Mouse (Mus musculus) G1E-ER4 (cell line): ENCODE measurements around the gene Macf1. TPM values are rescaled to one million over a fixed set of nuclear protein-coding genes. Genes with fewer than 3 reads are reported as not detected.

ENCODE experiments used
- GATA1 ChIP-seq: IDR thresholded peaks from one replicate; pipeline ENCODE4 v1.8.0; 2012; ENCODE audit warnings: low read length, inconsistent platforms
- polyA plus RNA-seq: library from polyadenylated mRNA; stranded (reverse); fragments of >175 nt; gene quantifications from 2 replicates; pipeline ENCODE4 v1.2.3, GENCODE M21; 2012

Gene Macf1
- polyA plus RNA-seq, 1 experiment, result 55.4 TPM

DNA sequence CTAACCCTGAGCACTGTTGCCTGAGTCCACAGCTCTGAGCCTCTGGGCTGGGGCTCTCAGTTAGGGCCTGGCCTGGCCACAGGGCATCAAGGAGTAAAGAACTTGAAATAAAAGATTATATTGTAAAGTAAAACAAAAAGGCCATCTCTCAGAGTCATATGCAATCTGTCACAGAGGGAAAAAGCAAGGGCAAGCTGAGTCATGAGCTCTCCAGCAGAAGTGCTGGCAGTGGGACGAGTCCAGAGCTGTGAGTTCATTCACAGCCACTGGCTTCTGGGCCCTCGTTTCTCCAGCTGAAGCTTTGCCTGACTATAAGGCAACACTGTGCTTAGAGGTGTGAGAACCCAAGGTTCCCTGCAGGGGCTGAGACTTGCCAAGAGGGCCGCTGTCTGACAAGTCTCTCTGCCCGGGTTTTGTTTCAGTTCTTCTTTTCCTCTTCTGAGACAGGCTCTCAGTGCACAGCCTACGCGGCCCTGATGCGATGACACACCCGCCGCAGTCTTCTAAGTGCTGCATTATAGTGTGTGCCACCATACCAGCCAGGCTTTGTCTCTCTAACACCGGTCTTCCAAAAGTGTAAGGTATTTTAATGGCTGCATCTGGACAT lies 330.8 kb downstream of the Macf1 start:
- TF ChIP-seq GATA1, result no peak

DNA sequence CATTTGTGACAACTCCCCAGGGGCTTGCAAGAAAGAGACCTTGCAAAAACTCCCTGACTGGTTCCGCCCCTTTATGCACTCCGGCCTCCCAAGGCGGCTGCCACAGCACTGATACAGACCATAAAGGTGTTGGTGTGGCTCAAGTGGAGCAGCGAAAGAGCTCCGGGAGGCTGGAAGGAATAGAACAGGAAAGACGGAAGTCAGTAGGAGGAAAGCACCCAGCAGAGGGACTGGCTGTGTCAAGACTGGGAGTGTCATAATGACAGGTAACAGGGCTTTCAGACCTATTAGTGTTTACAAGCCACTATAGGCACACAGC lies 340.7 kb downstream of the Macf1 start:
- TF ChIP-seq GATA1, result no peak

DNA sequence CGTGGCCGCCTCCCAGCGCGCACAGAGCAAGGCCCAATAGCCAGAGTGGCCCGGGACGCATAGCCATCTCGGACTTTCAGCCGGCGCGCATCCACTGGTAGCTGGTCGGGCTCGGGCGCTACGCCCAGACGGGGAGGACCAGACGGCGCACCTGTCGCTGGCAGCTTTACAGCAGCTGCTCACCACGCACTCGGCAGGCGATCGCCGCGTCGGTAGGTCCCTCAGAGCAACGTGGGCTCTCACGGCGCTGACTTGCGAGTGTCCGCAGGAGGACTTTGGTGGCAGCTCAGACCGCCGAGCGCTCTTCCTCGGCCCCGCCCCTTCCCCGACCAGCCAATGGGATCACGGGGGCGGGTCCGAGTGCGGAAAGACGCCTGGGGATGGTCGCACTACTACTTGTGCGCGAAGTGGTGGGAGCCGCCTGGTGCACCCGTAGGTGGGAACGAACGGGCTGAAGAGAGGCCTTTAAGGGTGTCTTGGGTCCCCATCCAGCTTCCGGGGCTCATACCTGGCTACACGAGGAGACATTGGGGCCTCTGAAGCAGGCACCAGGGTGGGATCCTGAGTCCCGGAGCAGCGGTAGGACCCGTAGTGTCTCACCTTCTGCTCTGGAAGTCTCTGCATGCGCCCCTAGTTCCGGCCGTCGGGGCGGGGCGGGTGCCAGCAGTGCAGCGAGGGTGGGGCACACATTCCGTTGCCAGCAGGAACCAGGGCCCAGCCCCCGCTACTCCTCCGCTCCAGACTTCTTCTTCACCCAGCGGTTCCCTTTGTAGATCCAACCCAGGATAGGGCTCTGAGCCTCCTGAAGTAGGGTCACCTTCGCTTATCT lies 341.3 kb downstream of the Macf1 start, which contains the start of gene Bmp8a:
Gene Bmp8a (minus strand): TSS at position 611 of the 829 bp plus-strand sequence.
- TF ChIP-seq GATA1, result no peak

DNA sequence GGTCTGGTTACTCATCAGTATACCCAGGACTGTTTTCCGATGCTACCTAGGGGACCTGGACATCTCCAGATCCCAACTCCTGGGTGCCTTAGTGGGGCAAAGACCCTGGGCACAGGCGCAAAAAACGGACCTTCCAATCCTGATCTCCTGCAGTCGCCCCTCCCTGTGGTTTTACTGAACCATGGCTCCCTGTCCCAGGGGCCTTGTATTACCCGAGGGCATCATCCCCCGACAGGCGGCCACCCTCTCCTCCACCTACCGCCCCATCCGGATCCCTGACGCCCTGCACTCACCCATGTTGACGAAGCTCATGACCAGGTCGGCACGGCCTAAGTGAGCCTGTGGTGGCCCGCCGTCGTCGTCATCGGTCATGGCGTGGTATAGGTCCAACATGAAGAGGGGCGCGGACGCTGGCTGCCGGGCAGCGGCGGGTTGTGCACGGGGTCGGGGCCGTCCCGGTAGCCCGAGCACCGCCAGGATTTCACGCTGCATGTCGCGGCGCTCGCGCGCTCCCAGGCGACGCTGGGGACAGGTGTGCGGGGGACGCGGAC lies 342.0 kb downstream of the Macf1 start:
- no peak for TF ChIP-seq GATA1

DNA sequence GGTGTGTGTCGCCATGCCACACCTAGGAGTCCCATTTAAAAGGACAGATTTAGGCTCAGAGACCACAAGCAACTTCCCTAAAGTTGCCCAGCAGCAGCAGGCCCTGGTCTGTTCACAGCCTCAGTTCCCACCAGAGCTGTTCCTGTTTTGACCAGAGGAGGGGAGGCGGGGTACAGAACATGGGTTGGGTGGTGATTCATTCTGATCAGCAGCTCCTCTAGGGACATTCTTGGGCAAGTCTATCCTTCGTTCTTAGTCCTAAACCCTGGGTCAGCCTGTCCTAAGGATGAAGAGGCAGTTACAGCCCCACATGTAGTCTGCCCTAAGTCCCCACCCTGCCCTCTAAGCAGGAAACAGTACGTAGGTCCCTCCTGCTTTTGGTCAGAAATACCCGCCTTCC lies 343.9 kb downstream of the Macf1 start:
- no peak for TF ChIP-seq GATA1

DNA sequence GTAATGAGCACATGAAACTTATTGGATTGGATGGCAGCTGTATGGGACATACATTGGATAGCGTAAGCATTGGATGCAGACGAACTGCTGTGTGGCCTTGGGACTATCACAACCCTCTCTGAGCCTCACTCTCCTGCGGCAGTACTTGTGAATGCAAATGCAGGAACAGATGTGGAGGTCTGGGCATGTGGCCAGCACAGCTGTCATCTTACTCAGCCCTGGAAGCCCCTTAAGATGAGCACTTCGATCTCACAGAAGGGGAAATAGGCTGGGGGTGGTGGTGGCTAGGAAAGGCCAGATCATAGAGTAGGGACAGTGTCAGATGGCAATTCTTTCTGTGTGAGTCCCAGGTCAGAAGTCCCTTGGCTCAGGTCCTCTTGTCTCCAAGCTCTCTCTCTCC lies 346.5 kb downstream of the Macf1 start:
- no peak for TF ChIP-seq GATA1

DNA sequence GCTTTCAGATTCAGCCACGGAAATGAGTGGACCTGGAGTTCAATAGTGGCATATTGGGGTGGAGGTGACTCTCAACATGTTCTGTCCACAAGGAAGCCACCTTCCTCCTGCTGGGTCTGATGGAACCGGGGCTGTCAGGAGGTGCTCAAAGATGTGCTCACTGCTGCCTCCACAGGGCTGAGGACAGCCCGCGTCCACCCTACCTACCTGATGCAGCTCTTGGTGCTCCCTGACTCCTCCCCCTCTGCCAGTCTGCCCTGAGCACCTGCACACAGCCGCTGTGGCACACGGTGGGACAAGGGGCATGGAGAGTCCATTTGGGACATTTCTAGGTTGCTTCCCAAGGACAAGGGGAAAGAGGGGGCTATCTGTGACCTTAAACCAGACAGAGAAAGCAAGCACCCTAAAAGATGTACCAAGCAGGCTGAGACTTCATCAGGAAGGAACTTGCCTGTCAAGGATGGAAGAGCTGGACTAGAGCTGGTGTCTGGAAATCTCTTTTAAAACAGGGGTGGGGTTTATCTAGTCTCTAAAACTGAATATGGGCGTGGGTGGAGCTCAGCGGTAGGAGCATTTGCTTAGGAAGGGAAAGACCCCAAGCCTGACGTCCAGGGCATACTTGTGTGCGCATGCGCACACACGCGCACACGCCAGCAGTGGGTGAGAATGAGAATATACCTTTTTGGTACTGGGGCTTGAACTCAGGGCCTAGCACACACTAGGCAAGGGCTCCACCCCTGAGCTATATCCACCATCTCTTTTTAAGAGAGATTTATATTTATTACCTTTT lies 348.2 kb downstream of the Macf1 start:
- TF ChIP-seq GATA1, result no peak

DNA sequence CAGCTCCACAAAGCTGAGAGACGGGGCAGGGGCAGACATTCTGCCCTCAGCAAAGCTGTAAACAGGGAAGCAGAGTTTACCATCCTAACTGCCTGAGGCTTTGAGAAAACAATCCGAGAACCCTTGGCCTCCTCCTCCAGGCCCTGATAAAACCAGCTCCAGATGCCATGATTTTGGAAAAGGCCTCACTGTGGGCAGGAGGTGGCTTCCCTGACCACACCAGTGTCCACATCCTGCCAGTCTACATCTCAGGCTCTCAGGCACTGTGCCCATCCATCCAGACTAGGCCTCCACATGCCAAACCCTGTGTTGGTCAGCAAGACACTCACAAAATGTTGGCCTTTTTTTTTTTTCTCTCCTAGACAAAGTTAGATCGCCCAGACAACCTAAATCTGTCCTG lies 350.0 kb downstream of the Macf1 start:
- TF ChIP-seq GATA1, result no peak

DNA sequence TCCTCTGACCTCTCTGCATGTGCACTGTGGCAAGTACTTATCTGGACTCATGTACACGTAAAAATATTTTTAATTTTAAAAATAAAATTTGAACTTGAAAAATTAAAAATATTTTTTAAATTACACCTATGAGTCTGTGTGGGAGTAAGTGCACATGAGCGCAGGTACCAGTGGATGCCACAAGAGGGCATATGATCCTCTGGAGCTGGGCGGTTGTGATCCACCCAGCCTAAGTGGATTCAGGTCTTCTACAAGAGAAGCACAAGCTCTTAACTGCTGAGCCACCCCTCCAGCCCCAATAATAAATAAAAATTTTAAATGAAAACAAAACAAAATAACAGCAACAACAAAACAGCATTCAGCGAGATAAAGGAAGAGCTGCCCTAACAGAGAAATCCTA lies 351.0 kb downstream of the Macf1 start:
- no peak for TF ChIP-seq GATA1

DNA sequence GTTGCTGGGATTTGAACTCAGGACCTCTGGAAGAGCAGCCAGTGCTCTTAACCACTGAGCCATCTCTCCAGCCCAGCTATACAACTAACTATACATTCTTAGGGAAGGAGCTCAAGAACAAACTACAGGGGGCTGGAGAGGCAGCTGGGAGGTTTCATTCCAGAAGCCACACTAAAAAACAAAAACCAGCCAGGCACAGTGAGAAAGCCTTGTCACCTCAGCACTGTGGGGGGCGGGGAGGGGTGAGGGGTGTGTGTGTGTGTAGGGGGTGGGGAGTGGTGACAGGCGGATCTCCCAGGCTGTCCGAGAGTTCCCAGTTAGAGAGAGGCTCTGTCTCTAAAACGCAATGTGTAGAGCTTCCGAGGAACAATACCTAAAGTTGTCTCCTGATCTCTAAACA lies 352.8 kb downstream of the Macf1 start:
- no peak for TF ChIP-seq GATA1

DNA sequence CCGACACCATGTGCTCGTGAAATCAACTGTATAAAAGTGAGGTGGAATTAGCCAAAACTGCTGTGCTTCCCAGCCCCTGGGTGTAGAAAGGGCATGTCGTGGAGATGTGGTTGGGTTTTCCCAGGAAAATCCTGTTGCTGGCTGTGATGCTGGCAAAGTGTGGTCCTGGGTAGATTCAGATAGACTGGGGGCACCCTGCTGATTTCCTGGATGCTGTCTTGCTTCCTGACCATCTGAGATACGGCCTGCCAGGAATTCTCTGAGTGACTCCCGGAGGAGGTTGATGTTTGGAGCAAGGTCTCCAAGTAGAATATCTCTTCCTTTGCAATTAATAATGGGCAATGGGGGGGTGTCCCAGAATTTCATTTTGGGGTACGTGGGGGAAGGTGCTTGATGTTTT lies 355.2 kb downstream of the Macf1 start:
- TF ChIP-seq GATA1, result no peak

DNA sequence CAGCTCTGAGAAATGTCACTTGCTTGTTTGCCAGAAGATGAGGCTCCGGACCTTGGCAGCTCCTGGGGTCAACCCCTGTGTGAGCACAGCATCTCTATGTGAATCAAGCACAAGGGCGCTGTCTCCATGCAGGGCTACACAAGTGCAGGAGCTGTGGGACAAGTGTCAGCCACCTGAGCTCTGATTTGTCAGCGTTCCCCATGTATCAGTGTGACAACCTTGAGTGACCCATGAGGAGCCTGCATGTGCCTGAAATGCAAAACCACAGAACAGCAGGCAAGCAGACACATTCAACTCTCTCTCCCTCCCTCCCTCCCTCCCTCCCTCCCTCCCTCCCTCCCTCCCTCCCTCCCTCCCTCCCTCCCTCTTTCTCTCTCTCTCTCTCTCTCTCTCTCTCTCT lies 356.5 kb downstream of the Macf1 start:
- TF ChIP-seq GATA1, result no peak

DNA sequence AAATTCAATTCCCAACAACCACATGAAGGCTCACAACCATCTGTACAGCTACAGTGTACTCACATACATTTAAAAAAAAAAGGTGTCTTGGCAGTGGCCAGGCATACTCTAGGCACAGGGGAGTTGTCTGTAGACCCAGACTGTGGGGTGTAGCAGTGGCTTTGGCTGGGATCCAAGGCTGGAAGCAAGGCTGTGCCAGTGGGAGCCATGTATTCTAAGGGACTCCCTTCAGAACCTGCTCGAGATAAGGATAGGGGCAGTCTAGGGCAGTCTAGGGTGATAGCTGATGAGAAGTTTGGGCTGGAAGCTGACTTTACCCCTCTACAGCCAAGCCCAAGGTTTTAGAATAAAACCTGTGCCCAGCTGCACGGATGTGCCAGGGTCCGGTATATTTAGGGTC lies 358.1 kb downstream of the Macf1 start:
- no peak for TF ChIP-seq GATA1

DNA sequence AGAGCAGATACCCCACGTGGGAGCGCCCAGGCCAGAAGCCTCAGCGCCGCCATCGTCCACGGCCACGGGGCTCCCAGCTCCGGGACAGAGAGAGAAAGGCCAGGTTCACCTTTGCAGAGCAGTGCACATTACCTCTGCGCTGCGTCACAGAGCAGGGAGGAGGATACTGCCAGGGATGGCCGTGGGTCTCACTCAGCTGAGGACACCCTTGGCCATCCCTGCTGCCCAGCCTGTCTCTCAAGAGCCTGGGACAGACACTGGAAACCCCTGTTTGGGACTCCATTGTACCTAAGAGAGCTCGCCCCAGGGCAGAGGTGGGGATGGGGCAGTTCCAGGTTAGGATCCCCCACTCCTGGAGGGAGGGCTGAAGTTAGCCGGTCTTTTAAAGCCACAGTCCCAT lies 360.6 kb downstream of the Macf1 start, which contains the start of gene Oxct2a:
Gene Oxct2a (minus strand): TSS at position 101 of the 400 bp plus-strand sequence.
- no peak for TF ChIP-seq GATA1

DNA sequence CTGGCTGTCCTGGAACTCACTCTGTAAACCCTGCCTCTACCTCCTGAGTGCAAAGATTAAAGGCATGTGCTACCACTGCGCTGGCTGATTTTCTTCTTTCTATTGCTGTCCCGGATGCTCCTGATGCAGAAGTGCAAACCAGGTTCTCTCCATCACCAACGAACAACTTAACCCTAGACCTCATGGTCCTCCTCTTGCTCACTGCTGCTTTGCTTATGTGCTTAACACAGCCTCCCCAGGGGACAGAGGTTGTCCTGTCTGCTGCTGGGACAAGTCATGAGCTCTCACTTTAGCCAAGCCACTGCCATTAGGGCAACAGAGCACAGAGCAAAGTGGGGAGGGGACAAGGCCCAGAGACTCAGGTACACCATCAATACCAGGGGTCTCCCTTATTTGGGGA lies 369.7 kb downstream of the Macf1 start:
- no peak for TF ChIP-seq GATA1

DNA sequence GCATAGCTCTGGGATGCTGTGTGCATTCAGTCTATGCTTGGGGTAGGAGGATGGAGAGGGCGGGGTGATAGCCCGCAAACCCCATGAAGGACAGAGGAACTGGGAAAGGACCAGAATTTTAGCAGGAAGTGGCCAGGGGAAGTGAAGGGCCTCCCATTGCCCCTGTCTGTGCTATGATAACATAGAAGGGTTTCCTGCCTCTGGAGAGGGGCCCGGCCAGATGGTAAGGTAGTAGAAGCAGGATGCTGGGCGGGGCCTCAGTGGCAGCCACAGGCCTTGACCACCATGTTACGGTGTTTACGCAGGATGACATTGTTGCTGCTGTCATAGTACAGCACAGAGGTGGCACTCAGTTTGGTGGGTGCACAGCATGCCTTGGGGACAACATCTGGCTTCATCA lies 371.1 kb downstream of the Macf1 start:
- TF ChIP-seq GATA1, result no peak
